Mouse (Mus musculus) naive thymus-derived CD4-positive, alpha-beta T cell, adult 2 months (primary cell): Measurements from ENCODE around the gene Prkar2a.

Experiments
- DNase-seq: peaks from one replicate; pipeline ENCODE4 v3.0.0-alpha.2; 2011; ENCODE audit warnings: low read depth

The Prkar2a gene

GRCm38 (mm10) chr9:108795762-108796161 is 106.6 kb downstream of the Prkar2a start:
- no peak for DNase-seq

GRCm38 (mm10) chr9:108796351-108796981 is 107.4 kb downstream of the Prkar2a start:
- no peak for DNase-seq

GRCm38 (mm10) chr9:108797477-108797876 is 108.4 kb downstream of the Prkar2a start:
- DNase-seq: no peak

- DNase-seq: no peak
Observed at GRCm38 (mm10) chr9:108798508-108799075, 109.5 kb downstream of the Prkar2a start.

GRCm38 (mm10) chr9:108799564-108799963 is 110.5 kb downstream of the Prkar2a start:
- no peak for DNase-seq
